Mouse (Mus musculus) CD4-positive helper T cell, adult 2 months (primary cell): ENCODE measurements around the gene C1ql4.

Experiments used
- DNase-seq: peaks from one replicate; pipeline ENCODE4 v3.0.0-alpha.2; 2012; ENCODE audit warnings: low read depth, missing footprints, low spot score

The C1ql4 gene

GRCm38 (mm10) chr15:99087253-99088075 is at the start of gene C1ql4:
Gene C1ql4, minus strand, starts transcription at chr15:99087817.
- DNase-seq, result peak; percentile 41

GRCm38 (mm10) chr15:99129956-99130910 is 42.6 kb upstream of the C1ql4 start:
- DNase-seq, result no peak

GRCm38 (mm10) chr15:99129441-99129840 is 41.8 kb upstream of the C1ql4 start:
- no peak for DNase-seq

GRCm38 (mm10) chr15:99127851-99128522 is 40.4 kb upstream of the C1ql4 start:
- DNase-seq, result no peak

- DNase-seq, result no peak
These were observed 39.3 kb upstream of the C1ql4 start for GRCm38 (mm10) chr15:99126816-99127365.

- DNase-seq, result peak; percentile 36
These were observed 38.6 kb upstream of the C1ql4 start for GRCm38 (mm10) chr15:99126081-99126815.

- peak; percentile 9 for DNase-seq
These were observed 38.1 kb upstream of the C1ql4 start, which contains the start of gene Spats2 for GRCm38 (mm10) chr15:99125711-99126080. Gene Spats2, plus strand, starts transcription at chr15:99125916.

GRCm38 (mm10) chr15:99122642-99123041 is 35.0 kb upstream of the C1ql4 start:
- no peak for DNase-seq

GRCm38 (mm10) chr15:99120814-99121213 is 33.2 kb upstream of the C1ql4 start:
- no peak for DNase-seq

GRCm38 (mm10) chr15:99116539-99116938 is 28.9 kb upstream of the C1ql4 start:
- DNase-seq, result no peak

- DNase-seq, result no peak
These were observed 27.4 kb upstream of the C1ql4 start for GRCm38 (mm10) chr15:99115065-99115423.

- no peak for DNase-seq
These were observed 26.9 kb upstream of the C1ql4 start for GRCm38 (mm10) chr15:99114312-99115064.

- peak; percentile 42 for DNase-seq
These were observed 25.9 kb upstream of the C1ql4 start for GRCm38 (mm10) chr15:99113396-99113975.

- no peak for DNase-seq
These were observed 25.3 kb upstream of the C1ql4 start for GRCm38 (mm10) chr15:99112843-99113395.

- no peak for DNase-seq
These were observed 24.2 kb upstream of the C1ql4 start for GRCm38 (mm10) chr15:99111809-99112208.

GRCm38 (mm10) chr15:99111139-99111538 is 23.5 kb upstream of the C1ql4 start:
- no peak for DNase-seq

GRCm38 (mm10) chr15:99107866-99108265 is 20.2 kb upstream of the C1ql4 start:
- DNase-seq, result peak; percentile 70

- no peak for DNase-seq
These were observed 17.6 kb upstream of the C1ql4 start for GRCm38 (mm10) chr15:99105238-99105637.

GRCm38 (mm10) chr15:99099984-99100383 is 12.4 kb upstream of the C1ql4 start:
- no peak for DNase-seq
